Mouse (Mus musculus) embryonic facial prominence, embryonic 14.5 days (tissue): ENCODE results near the gene Tpx2. TPM values are rescaled to one million over a fixed set of nuclear protein-coding genes. Genes with fewer than 3 reads are reported as not detected.

Experiments used
- ATAC-seq: fragments of 200-750 bp; cut with Nextera tagmentation; 2 replicates; pipeline ENCODE4 v1.8.0; 2017; ENCODE audit warnings: low read depth, moderate number of reproducible peaks, moderate TSS enrichment
- DNase-seq: peaks from one replicate; pipeline ENCODE4 v3.0.0-alpha.2; 2015; ENCODE audit warnings: low spot score
- H3K27ac ChIP-seq: fragments of 300-500 bp; sonication (generic); replicated peaks from 2 replicates; pipeline ENCODE4 v1.5.1; 2014; ENCODE audit warnings: low read depth, mild to moderate bottlenecking, low read length, moderate library complexity
- H3K27me3 ChIP-seq: fragments of 300-500 bp; sonication (generic); replicated peaks from 2 replicates; pipeline ENCODE4 v1.6.1; 2014; ENCODE audit warnings: low read length; ENCODE audit not compliant: control insufficient read depth, insufficient read depth
- H3K36me3 ChIP-seq: fragments of 300-500 bp; sonication (generic); 2 replicates; pipeline ENCODE4 v1.6.1; 2014; ENCODE audit warnings: low read length, mixed read lengths; ENCODE audit not compliant: control insufficient read depth, insufficient read depth
- H3K4me1 ChIP-seq: fragments of 300-500 bp; sonication (generic); 2 replicates; pipeline ENCODE4 v1.6.1; 2014; ENCODE audit warnings: antibody characterized with exemption, low read length; ENCODE audit not compliant: control insufficient read depth, insufficient read depth
- H3K4me2 ChIP-seq: fragments of 300-500 bp; sonication (generic); 2 replicates; pipeline ENCODE4 v1.6.1; 2014; ENCODE audit warnings: low read depth, mild to moderate bottlenecking, low read length, moderate library complexity, mixed read lengths
- H3K4me3 ChIP-seq: fragments of 300-500 bp; sonication (generic); 2 replicates; pipeline ENCODE4 v1.5.1; 2014; ENCODE audit warnings: low read depth, mild to moderate bottlenecking, low read length
- H3K9ac ChIP-seq: fragments of 300-500 bp; sonication (generic); 2 replicates; pipeline ENCODE4 v1.6.1; 2014; ENCODE audit warnings: low read depth, mild to moderate bottlenecking, low read length, moderate library complexity, mixed read lengths
- H3K9me3 ChIP-seq: fragments of 300-500 bp; sonication (generic); 2 replicates; pipeline ENCODE4 v1.6.1; 2016; ENCODE audit warnings: low read length; ENCODE audit not compliant: control insufficient read depth
- WGBS: fragments of 180-500 bp; shearing (Covaris S2); extraction: QIAGEN DNeasy Blood & Tissue Kit; methylation state at CpG from one replicate; pipeline ENCODE4 v1.1.7; 2014; 5-methylcytosine and 5-hydroxymethylcytosine counted together
- polyA plus RNA-seq: library from polyadenylated mRNA; unstranded; fragments of >200 nt; fragmentation: Nextera tagmentation; extraction: Ambion mirVana; gene quantifications from 2 replicates; pipeline ENCODE4 v1.2.1, GENCODE M21; 2014

The Tpx2 gene
- polyA plus RNA-seq, 1 experiment from 2014 or later: 69.3 TPM

- Histone ChIP-seq H3K4me1 (0 out of 2 replicates have a peak, but pooled peaks cover 4% of the 10 kb centered on the region), H3K9ac (no peak overlapping the region), H3K36me3 (peaks cover 19% of the 10 kb centered on the region), H3K27me3 (no peaks in the 10 kb centered on the region), H3K4me3 (no peak overlapping the region), H3K9me3 (no peaks in the 10 kb centered on the region), H3K4me2 (no peak overlapping the region), H3K27ac (no peak overlapping the region)
- WGBS: 57% methylated on average over 6 of the region's 6 CpGs
- ATAC-seq (no peak), DNase-seq (no peak)
Measured at GRCm38 (mm10) chr2:152899011-152899410, 51.2 kb downstream of the Tpx2 start.

DNA sequence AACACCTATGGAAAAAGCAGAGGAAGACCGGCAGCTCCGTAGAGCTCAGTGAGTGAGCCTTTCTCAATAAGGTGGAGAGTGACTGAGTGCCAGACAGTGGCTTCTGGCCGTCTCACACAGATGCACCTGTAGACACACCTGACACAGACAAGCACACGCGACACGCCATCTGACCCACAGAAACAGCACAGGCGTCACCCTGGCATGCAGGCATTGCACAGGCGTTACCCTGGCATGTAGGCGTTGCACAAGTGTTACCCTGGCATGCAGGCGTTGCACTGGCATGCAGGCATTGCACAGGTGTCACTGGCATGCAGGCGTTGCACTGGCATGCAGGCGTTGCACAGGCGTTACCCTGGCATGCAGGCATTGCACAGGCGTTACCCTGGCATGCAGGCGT lies 53.5 kb downstream of the Tpx2 start:
- Histone ChIP-seq H3K9me3 (no peaks in the 10 kb centered on the region), H3K4me3 (no peak overlapping the region), H3K4me2 (no peak overlapping the region), H3K27ac (no peak overlapping the region), H3K4me1 (peaks cover 9% of the 10 kb centered on the region; the same call in 1 of the 2 replicates), H3K9ac (no peak overlapping the region), H3K36me3 (no peaks in the 10 kb centered on the region), H3K27me3 (no peaks in the 10 kb centered on the region)
- WGBS: 91% methylated on average over 14 of the region's 15 CpGs
- no peak for ATAC-seq
- no peak for DNase-seq

GRCm38 (mm10) chr2:152902658-152903057 lies 54.9 kb downstream of the Tpx2 start:
- Histone ChIP-seq H3K27me3 (no peaks in the 10 kb centered on the region), H3K4me2 (no peak overlapping the region), H3K4me1 (peaks cover 14% of the 10 kb centered on the region; the same call in 1 of the 2 replicates), H3K9me3 (no peaks in the 10 kb centered on the region), H3K9ac (no peak overlapping the region), H3K4me3 (no peak overlapping the region), H3K36me3 (no peaks in the 10 kb centered on the region), H3K27ac (no peak overlapping the region)
- WGBS: 18% methylated on average over 3 of the region's 3 CpGs
- DNase-seq (no peak), ATAC-seq (no peak)

- Histone ChIP-seq H3K27ac (no peak overlapping the region), H3K4me2 (no peak overlapping the region), H3K27me3 (no peaks in the 10 kb centered on the region), H3K36me3 (no peaks in the 10 kb centered on the region), H3K9me3 (no peaks in the 10 kb centered on the region), H3K4me3 (no peak overlapping the region), H3K4me1 (peaks cover 14% of the 10 kb centered on the region; the same call in 1 of the 2 replicates), H3K9ac (no peak overlapping the region)
- WGBS: 81% methylated on average over 4 of the region's 4 CpGs
- DNase-seq (no peak), ATAC-seq (no peak)
Measured at GRCm38 (mm10) chr2:152903586-152903985, 55.8 kb downstream of the Tpx2 start.

GRCm38 (mm10) chr2:152904127-152904643 lies 56.4 kb downstream of the Tpx2 start:
- no peak overlapping the region for H3K9ac ChIP-seq
- 73% methylated on average over 5 of the region's 5 CpGs for WGBS
- no peaks in the 10 kb centered on the region for H3K27me3 ChIP-seq
- H3K4me3 ChIP-seq: no peak overlapping the region
- H3K27ac ChIP-seq: no peak overlapping the region
- no peaks in the 10 kb centered on the region for H3K36me3 ChIP-seq
- H3K9me3 ChIP-seq: no peaks in the 10 kb centered on the region
- ATAC-seq (no peak), DNase-seq (no peak)
- no peak overlapping the region for H3K4me2 ChIP-seq
- peaks cover 14% of the 10 kb centered on the region; the same call in 1 of the 2 replicates for H3K4me1 ChIP-seq

DNA sequence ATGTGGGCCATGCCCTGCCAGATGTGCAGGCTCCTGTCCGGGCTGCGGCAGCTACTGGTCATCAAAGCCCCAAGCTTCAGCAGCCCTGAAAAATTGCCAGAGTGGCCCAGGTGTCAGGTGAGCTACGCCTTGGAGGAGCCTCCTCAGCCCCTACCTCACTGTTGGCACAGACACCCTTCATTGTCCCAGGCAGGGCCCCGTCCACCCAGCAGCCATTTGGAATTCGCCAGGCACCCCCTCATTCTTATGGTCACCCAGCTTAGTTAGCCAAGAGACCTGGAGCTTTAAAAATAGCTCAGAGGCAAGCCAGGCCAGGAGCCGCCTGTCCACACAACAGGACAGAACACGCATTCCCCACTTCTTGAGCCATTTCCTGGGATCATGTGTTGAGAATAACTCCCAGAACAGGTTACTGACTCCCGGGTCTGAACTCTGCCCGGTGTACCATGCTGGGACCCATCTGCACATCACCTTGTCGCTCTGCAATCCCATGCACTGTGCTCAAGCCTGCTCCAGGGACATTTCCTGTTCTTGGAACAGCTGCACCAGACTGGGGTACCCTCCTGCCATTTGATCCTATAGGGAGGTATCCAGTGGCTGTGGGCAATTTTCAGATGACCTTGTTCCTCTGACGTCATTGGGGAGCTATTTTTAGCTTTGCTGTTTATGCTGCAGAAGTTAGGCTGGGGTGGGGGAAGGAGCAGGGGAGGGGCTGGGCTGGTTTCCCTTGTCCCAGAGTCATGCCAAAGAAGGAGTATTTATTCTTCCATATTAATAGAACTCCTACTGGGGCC lies 57.5 kb downstream of the Tpx2 start:
- Histone ChIP-seq H3K4me1 (peaks cover 14% of the 10 kb centered on the region; the same call in 1 of the 2 replicates), H3K9ac (no peak overlapping the region), H3K4me3 (no peak overlapping the region), H3K9me3 (no peaks in the 10 kb centered on the region), H3K27ac (no peak overlapping the region), H3K4me2 (no peak overlapping the region), H3K27me3 (no peaks in the 10 kb centered on the region), H3K36me3 (no peaks in the 10 kb centered on the region)
- ATAC-seq (peak; percentile 64), DNase-seq (peak; percentile 76)
- 23% methylated on average over 9 of the region's 11 CpGs for WGBS

GRCm38 (mm10) chr2:152906274-152907037 lies 58.7 kb downstream of the Tpx2 start:
- no peak for DNase-seq
- Histone ChIP-seq H3K9me3 (no peaks in the 10 kb centered on the region), H3K9ac (no peak overlapping the region), H3K27me3 (peaks cover 5% of the 10 kb centered on the region; the same call in 1 of the 2 replicates), H3K4me3 (no peak overlapping the region), H3K27ac (no peak overlapping the region), H3K4me2 (no peak overlapping the region), H3K4me1 (peaks cover 14% of the 10 kb centered on the region; the same call in 1 of the 2 replicates), H3K36me3 (no peaks in the 10 kb centered on the region)
- 54% methylated on average over 9 of the region's 9 CpGs for WGBS
- no peak for ATAC-seq

- no peak overlapping the region for H3K9ac ChIP-seq
- peaks cover 11% of the 10 kb centered on the region; the same call in 1 of the 2 replicates for H3K4me1 ChIP-seq
- DNase-seq (no peak), ATAC-seq (no peak)
- H3K4me3 ChIP-seq: no peak overlapping the region
- H3K27ac ChIP-seq: no peak overlapping the region
- H3K4me2 ChIP-seq: no peak overlapping the region
- WGBS: 58% methylated on average over 13 of the region's 14 CpGs
- no peaks in the 10 kb centered on the region for H3K9me3 ChIP-seq
- H3K36me3 ChIP-seq: no peaks in the 10 kb centered on the region
- H3K27me3 ChIP-seq: peaks cover 12% of the 10 kb centered on the region; the same call in 1 of the 2 replicates
Measured at GRCm38 (mm10) chr2:152907114-152907943, 59.6 kb downstream of the Tpx2 start.
